Mouse (Mus musculus) macrophage (primary cell): ENCODE data around the gene Mapre1. TPM values are rescaled to one million over a fixed set of nuclear protein-coding genes. Genes with fewer than 3 reads are reported as not detected.

Experiments used
- H3K27ac ChIP-seq: fragments of 350-480 bp; formaldehyde crosslinking; 2 replicates; pipeline ENCODE4 v1.9.0; 2021
- H3K36me3 ChIP-seq: fragments of 350-480 bp; formaldehyde crosslinking; 2 replicates; pipeline ENCODE4 v1.9.0; 2021; ENCODE audit errors: inconsistent target
- H3K4me3 ChIP-seq: fragments of 350-480 bp; formaldehyde crosslinking; 2 replicates; pipeline ENCODE4 v1.9.0; 2021; ENCODE audit errors: inconsistent target
- H3K79me2 ChIP-seq: fragments of 350-480 bp; formaldehyde crosslinking; 2 replicates; pipeline ENCODE4 v1.9.0; 2021; ENCODE audit errors: inconsistent target
- WGBS: methylation state at CpG from one replicate; pipeline ENCODE4 v1.1.7; 2026; ENCODE audit warnings: inconsistent platforms; ENCODE audit not compliant: missing documents; 5-methylcytosine and 5-hydroxymethylcytosine counted together
- polyA plus RNA-seq: library from polyadenylated mRNA; stranded (reverse); fragments of 250-400 nt; gene quantifications from 3 replicates; pipeline ENCODE4 v1.2.4, GENCODE M21; 2018; ENCODE audit warnings: inconsistent platforms

Gene Mapre1
- polyA plus RNA-seq, 1 experiment from 2014 or later: 129 TPM

DNA sequence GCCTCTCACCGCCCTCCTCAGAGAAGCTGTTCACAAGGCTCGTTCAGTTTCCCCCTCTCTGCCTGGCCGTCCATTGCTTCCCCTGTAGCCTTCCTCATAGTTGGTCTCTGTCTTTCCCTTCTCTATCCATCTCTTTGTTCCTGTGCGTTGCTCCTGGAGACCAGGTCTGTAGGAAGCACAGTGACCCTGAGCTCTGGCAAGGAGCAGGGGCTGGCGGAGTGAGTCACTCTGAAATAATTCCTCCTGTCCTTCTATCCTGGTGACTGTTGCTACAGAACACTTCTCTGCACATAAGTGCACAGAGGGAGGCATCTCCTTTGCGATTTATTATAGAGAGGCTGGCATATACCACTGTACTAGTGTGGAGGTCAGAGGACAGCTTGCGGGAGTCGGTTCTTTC lies 67.1 kb downstream of the Mapre1 start:
- Histone ChIP-seq H3K4me3 (no peak overlapping the region), H3K79me2 (no peaks in the 10 kb centered on the region), H3K36me3 (no peaks in the 10 kb centered on the region), H3K27ac (no peak overlapping the region)
- WGBS: 90% methylated on average over 8 of the region's 8 CpGs

- no peak overlapping the region for H3K4me3 ChIP-seq
- no peaks in the 10 kb centered on the region for H3K36me3 ChIP-seq
- 87% methylated on average over 6 of the region's 6 CpGs for WGBS
- H3K27ac ChIP-seq: no peak overlapping the region
- H3K79me2 ChIP-seq: no peaks in the 10 kb centered on the region
Measured at GRCm38 (mm10) chr2:153808841-153809240, 67.8 kb downstream of the Mapre1 start.

- Histone ChIP-seq H3K4me3 (no peak overlapping the region), H3K79me2 (no peaks in the 10 kb centered on the region), H3K27ac (no peak overlapping the region), H3K36me3 (no peaks in the 10 kb centered on the region)
- 78% methylated on average over 3 of the region's 3 CpGs for WGBS
Measured at GRCm38 (mm10) chr2:153809921-153810320, 68.8 kb downstream of the Mapre1 start.

GRCm38 (mm10) chr2:153822005-153822543 lies 81.0 kb downstream of the Mapre1 start:
- Histone ChIP-seq H3K27ac (no peak overlapping the region), H3K36me3 (no peaks in the 10 kb centered on the region), H3K79me2 (no peaks in the 10 kb centered on the region), H3K4me3 (no peak overlapping the region)
- WGBS: 87% methylated on average over 2 of the region's 2 CpGs

Other genes with a start within 250 kb of the Mapre1 start
- gene 4930404H24Rik, start 248.5 kb upstream of the Mapre1 start, polyA plus RNA-seq: not detected in 3 replicates
- gene Nol4l, start 211.3 kb upstream of the Mapre1 start, polyA plus RNA-seq: 5.3 to 6.8 TPM (median 5.8 TPM) in 3 replicates
- 43.4 to 46.2 TPM (median 43.5 TPM) in 3 replicates for gene Commd7, start 108.5 kb upstream of the Mapre1 start, polyA plus RNA-seq
- gene Dnmt3b, start 91.8 kb upstream of the Mapre1 start, polyA plus RNA-seq: 0.36 to 0.75 TPM (median 0.59 TPM) in 3 replicates
- 0.06 to 0.09 TPM in 2 of 3 replicates, not detected in the other for gene Dnmt3c, start 44.6 kb upstream of the Mapre1 start, polyA plus RNA-seq
- 0.14 TPM in 1 of 3 replicates, not detected in the others for gene Efcab8, start 38.7 kb downstream of the Mapre1 start, polyA plus RNA-seq
- gene Sun5, start 129.8 kb downstream of the Mapre1 start, polyA plus RNA-seq: not detected in 3 replicates
- gene Bpifb2, start 133.8 kb downstream of the Mapre1 start, polyA plus RNA-seq: not detected in 3 replicates
- gene Bpifb6, start 159.1 kb downstream of the Mapre1 start, polyA plus RNA-seq: not detected in 3 replicates
- not detected in 3 replicates for gene Bpifb3, start 177.0 kb downstream of the Mapre1 start, polyA plus RNA-seq
- gene Bpifb4, start 196.9 kb downstream of the Mapre1 start, polyA plus RNA-seq: not detected in 3 replicates
- not detected in 3 replicates for gene Bpifa6, start 233.7 kb downstream of the Mapre1 start, polyA plus RNA-seq